Mouse (Mus musculus): ENCODE measurements around the gene E2f1.

E2f1 gene

DNA sequence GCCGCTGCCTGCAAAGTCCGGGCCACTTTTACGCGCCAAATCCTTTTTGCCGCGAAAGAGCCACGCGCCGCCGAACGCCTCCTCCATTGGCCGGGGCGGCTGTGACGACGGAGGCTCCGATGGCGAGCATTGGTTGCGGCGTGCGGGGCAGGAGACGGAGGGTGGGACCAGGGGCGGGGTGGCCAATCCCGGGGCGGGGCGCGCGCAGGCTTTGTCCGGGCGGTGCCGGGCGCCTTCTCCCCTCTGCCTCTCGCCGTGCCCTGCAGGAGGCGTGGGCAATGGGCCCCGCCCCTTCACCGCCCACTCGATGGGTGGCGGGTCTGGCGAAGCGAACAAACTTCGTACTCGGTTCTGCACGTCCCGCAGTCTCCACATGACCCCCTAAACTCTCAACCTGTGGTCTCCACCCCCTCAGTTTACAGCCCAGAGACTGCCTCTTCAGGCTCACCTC lies at the start of gene E2f1:
E2f1 (minus strand) TSS at position 57 of the 451 bp plus-strand sequence.
- DNase-seq: peak; percentile 93 to 96

DNA sequence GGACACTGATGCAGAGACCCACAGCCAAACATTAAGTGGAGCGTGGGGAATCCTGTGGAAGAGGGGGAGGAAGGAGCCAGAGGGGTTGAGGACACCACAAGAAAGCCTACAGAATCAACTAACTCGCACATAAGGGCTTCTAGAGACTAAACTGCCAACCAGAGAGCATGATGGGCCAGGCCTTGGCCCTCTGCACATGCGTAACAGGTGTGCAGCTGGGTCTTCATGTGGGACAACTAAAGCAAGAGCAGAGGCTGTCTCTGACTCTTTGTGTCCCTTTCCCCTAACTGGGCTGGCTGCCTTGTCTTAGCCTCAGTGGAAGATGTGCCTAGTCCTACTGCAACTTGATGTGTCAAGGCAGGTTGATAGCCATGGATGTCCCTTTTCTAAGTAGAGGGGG lies 47.4 kb upstream of the E2f1 start:
- DNase-seq: no peak

DNA sequence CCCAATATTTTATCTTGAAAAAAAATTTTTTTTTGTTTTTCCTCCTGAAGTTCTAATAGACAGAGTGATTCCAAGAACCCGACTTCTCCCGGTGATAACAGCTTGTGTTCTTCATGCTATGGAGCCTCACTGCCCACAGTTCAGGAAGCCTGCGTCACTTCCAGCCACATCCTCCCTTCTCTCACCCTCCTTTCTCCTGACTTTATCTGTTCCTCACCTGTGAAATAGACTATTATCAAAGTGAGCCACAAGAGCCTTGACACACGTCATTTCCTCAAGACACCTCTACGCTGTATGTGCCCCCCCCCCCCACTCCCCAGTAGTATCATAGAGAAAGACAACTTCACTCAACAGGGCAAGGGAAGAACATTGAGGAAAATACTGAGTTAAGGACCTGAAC lies 46.0 kb upstream of the E2f1 start:
- DNase-seq: no peak

DNA sequence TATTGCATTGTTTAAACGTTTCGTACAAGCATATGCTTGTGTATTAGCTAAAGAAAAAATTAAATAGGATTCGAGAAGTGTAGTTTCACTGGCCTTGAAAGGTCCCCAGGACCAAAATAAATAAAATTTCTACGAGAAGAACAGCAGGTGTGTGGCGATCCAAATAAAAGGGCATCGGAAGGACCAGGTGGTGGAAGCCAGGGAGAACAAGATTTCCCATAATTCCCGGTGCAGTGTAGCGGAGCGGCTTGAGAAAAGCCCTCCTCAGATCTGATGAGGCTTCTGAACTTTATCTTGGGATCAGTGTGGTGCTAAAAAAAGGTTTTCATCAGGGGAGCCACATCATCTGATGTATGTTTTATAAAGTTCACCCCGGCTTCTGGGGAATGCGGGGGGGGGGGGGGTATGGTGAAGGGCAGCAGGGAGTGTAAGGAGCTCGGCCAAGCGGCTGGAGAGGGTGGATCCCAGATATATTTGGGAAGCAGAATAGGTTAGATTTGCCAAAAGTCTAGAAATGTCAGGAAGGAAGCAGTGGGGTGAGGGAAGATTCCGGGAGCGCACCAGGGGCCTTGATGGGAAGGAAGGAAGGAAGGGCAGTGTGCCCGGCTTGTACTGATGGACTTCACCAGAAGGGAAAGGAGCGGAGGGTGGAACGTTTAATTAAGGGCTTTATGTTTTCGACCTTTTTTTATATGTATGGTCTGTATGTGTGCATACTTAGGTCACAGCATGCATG lies 45.3 kb upstream of the E2f1 start:
- DNase-seq: peak; percentile 62 to 66

DNA sequence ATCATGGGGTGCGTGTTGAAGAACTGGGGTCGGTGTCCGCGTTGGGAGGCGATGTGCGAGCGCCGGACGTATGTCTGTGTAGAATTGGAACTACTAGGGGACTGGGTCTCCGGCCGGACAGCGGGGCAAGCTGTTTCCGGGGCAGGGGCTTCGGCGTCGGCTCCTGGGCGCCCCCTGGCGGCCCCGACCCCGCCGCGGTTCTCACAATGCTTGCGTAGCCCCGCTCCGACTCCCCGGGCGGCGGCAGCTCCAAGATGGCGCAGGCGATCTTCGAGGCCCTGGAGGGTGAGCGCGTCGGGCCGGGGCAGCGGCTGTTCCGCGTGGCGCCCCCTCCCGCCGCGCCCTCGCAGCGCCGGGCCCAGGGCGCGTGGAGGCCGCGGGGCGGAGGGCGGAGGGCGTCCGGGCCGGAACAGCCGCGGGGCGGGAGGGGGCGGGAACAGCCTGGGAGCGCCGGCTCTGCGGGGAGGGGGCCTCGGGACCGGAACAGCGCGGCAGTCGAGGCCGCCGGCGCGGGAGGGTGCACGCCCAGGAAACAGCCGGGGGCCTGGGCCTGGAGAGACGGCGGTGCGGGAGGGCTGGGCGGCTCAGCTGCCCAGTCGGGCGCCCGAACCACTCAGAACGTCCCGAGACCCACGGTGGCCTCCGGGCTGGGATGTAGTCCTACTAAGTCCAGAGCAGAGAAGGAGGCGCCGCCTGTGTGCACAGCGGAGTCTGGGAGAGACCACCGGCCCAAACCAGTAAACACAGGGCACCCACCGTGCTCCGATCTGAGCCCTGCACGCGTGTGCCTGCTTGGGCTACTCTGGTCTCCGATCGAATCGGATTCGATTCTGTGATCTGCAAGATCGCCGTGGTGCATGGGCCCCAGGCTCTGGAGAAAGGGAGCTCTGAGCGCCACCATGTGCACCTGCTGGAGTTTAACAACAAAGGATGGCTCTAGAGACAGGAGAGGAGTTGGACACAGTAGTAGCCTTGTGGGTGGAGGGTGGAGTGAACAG lies 43.7 kb upstream of the E2f1 start, which contains the start of the genes Zfp341 and 4930519P11Rik:
Zfp341 (plus strand) TSS at position 180 of the 998 bp plus-strand sequence.
4930519P11Rik (minus strand) TSS at position 320 of the 998 bp plus-strand sequence.
- DNase-seq: peak; percentile 81 to 91

DNA sequence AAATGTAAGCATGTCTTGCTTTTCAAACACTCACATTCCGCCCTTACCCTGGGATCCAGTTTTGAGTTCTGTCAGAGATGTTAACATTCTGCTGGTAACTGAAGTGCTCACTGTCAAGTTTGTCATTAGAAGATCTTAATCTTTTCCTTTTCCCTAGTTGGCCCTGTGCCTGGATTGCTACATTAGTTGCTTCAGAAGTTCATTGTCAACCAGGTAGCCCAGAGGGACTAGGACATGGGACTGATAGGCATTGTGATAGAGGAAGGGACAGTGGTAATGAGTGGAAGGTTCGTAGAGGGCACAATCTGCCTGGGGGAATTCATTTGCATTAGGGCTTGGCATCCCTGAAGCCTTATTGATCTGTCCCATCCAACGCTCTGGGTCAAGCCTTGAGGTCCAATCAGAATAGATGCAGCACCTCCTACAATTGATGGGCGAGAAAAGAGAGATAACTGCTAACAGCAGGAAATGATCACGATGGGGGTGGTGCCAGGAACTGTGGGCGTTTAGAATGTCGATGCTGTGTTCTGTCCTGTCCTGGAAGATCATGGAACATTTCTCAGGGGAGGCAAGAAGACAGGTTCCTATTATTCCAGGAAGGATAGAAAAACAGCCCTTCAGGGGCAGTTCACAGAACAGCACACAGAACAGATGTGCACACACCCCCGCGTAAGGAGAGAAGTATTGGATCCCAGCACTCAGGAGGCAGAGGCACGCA lies 39.5 kb upstream of the E2f1 start:
- no peak for DNase-seq

DNA sequence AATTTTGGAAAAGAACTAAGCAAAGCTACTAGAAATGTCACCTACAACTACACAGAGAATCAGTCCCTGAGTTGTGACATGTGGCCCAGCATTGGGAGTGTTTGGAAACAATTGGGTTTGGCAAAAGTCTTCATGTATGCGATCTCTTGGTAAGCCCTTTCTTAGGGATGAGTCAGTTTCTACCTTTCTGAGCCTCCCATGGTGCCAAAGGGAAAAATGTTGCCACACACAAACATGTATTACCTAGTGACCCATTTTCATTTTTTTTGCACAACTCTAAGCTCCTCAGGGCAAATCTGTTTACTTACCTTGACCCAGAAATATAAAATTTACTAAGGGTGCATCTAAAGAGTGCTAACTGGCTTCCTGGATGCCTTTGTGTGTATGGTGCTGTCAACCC lies 37.3 kb upstream of the E2f1 start:
- DNase-seq: no peak

DNA sequence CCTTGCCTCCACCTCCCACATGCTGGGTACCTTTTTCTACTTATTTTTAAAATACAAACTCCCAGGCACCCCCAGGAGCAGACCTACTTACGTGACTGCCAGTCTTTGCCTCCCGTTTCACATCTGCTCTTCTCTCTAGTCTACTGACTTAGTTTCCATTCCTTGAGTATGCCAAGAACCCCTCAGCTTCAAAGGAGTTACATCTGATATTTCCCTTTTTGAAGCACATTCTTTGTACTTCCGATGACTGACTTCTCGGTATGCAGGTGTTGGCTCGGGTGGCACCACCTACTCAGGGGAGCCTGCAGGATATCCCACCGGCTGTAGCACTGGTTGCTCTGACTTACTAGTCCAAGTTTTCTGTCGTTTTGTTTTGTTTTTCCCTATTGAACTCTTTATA lies 34.5 kb upstream of the E2f1 start:
- DNase-seq: no peak

DNA sequence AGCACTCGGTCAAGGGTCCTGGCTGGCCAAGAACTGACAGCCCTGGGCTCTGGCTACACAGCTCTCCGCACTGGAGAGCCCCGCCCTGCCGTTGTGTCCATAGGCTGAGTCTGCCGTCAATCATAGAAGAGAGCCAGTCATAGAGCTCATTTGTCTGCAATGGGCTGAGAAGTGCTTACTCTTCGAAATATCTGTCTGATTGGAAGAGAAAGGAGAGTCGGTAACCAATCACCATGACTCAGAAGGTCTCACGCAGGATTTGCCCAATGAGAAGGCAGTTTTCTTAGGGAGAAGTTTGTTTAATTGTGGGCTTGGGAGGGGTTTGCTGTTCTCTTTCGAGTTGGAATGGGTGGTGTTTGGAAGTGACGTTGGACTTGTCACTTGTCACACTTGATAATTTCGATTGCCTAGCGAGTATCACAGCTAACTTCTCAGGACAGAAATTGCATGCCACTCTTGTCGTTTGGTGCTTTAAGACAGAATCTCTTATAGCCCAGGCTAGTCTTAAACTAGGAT lies 34.0 kb upstream of the E2f1 start, which contains the start of gene Pxmp4:
Pxmp4 (minus strand) TSS at position 71 of the 516 bp plus-strand sequence.
- DNase-seq: peak; percentile 99

DNA sequence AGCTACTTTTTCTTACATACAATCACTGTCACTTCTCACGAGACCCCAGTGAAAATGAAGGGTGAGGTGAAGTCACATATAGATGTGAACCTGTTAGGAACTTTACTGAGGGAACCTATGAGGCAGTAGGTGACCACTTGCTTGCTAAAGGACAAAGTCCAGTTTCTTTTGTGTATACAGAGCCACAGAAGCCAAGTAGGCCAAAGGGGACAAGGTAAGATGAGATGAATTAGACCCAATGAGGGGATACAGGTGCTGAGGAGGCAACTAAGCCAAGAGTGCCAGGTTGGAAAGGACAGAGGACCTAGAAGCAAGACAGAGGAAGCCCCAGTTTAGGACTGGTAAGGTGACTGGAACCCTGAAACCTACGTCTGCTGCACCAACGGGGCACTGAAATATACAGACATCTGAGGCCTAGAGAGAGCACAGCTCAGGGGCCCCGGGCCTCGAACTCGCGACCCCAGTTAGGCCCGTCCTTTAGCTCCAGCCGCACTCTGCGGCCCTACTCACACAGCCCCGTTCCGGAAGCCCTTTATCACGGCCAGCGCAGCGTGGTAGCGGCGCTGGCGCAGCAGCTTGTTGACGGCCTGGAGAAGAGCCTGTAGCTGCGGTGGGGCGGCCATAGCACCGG lies 33.4 kb upstream of the E2f1 start:
- no peak for DNase-seq

DNA sequence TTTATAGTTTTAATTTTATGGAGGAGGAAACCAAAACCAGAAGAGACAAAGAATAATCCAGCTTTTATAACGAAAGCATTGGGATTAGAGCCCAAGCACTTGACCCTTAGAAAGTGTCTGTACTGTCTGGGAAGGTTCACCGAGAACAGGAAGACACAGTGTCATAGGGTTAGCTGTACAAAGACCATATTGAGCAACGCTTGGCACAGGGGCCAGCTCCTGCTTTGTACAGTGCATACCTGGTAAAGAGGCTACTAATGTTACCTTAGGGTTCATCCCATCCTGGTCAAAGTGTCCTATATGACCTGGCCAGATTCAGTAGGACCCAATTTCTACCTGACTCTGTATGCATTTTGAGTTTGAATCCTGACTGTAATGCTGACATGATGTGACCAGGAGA lies 31.6 kb upstream of the E2f1 start:
- no peak for DNase-seq

DNA sequence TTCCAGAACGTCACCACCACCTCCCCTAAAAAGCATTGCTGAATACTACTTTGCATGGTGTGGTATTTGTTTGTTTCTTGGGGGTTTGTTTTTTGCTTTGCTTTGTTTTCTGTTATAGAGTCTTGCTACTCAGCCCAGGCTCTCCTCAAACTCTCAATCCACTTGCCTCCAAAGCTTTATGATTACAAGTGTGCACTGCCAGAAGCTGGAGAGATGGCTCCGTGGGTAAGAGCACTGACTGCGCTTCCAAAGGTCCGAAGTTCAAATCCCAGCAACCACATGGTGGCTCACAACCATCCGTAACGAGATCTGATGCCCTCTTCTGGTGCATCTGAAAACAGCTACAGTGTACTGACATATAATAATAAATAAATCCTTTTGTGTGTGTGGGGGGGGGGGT lies 30.9 kb upstream of the E2f1 start:
- no peak for DNase-seq

DNA sequence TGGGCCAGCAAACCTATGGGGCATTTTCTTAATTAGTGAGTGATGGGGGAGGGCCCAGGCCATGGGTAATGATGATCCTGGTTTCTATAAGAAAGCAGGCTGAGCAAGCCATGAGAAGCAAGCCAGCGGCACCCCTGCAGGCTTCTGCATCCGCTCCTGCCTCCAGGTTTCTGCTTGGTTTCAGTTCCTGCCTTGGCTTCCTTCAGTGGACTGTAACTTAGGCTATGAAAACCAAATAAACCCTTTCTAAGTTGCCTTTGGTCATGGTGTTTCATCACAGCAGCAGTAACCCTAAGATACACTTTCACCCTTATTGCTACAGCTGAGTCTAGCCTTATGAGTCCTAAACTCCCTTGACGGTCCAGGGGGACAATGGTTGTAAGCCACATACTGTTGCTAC lies 27.7 kb upstream of the E2f1 start:
- no peak for DNase-seq

DNA sequence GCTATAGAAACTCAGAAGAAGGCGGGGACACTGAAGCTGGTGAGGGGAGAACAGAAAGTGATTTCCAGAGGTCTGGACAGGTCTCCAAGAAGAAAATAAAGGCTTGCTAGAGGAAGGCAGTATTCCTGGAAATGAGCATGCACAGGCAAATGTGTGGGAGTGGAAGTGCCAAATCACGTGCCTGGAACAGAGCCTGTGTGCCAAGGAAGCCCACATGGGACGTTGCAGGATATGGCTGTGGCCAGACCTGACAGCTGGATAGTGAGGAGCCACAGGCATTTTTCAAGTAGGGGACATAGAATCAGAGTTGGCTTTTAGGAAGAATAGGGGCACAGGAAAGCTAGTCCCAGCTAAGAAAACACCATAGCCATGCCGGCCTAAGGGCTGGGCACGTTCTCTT lies 26.1 kb upstream of the E2f1 start:
- DNase-seq: no peak

DNA sequence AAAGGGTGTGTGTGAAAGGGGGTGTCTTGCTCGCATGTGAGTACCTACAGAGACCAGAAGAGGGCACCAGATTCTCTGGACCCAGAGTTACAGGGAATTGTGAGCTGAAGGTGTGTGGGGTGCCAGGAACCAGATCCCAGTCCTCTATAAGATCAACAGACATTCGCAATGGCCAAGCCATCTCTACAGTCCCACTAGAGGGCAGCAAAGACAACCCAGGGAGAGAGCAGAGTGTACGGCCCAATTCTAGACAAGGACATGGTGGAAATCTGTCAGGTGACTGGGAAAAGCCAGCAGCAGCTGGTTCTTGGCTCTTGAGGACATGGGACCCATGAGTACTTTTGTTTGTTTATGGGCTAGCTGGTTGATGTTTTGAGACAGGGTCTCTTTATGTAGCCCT lies 23.3 kb upstream of the E2f1 start:
- peak; percentile 31 to 42 for DNase-seq

DNA sequence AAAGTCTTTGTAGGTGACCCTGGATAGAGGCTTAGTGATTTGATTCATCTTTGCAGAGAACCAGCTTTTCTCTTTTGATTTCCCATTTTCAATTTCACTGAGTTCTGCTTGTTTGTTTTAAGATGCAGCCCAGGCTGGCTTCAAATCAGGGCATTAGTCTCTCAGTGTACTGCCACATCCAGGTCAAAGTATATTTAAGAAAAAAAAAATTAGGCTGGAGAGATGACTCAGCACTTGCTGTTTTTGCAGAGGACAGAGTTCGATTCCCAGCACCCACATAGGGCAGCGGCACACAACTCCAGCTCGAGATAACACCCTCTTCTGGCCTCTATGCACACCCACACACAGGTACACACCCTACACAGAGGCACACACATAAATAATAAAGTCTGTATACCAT lies 21.5 kb upstream of the E2f1 start:
- DNase-seq: no peak

DNA sequence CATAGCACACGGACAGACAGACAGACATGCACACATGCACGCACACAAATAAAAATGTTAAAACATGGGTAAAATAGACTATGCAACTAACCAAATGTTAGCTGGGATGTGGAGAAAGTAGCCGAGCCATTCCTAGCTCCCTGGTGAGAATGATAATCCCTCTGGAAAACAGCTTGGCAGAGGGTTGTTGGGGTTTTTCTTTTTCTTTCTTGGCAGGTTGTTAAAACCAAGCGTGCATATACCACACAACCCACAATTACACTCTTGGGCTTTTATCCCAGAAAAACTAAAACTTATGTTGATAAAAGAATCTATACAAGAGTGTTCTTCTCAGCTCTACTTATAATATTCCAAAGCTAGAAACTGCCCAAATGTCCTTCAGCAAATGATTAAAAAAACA lies 19.4 kb upstream of the E2f1 start:
- no peak for DNase-seq

DNA sequence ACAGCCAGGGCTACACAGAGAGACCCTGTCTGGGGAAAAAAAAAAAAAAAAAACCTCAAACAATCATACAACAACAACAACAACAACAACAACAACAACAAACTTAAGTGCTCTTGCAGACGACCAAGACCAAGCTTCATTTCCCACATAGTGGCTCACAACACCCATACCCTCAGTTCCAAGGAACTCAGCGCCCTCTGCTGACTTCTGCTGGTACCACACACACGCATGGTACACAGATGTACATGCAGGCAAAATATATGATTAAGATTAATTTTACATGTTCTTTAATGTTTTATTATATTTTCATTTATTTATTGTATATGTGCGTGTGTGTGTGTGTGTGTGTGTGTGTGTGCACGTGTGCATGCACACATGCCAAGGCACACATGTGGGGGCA lies 16.7 kb upstream of the E2f1 start:
- no peak for DNase-seq

DNA sequence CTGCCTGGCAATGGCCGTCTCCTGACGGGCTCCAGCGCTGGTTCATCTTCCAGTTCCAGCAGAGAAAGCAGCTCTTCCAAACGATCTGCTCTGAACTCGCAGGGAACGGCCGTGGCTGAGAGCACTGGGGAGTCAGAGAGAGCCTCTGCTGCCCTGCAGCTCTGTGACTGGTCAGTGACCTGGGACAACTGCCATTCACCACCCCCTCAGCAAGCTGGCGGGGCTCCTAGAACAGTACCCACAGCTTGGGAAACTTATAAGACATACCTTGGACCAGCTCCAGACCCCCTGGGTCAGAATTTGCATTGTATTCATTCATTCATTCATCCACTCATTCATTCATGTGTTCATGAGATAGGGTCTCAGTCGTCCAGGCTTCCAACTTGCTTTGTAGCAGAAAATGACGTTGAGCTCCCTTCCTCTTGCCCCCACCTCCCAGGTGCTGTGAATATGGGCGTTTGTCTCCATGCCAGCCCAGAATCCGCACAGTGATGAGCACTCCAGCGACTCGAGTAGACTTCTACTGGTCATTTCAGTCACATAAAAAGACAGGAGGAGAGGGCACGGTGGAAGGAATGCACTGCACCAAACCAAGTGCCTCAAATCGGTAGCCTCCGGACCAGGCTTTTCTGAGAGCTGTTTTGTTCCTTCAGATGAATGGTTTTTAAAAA lies 15.4 kb upstream of the E2f1 start:
- peak in 1 of 2 experiments; percentile 36 for DNase-seq

DNA sequence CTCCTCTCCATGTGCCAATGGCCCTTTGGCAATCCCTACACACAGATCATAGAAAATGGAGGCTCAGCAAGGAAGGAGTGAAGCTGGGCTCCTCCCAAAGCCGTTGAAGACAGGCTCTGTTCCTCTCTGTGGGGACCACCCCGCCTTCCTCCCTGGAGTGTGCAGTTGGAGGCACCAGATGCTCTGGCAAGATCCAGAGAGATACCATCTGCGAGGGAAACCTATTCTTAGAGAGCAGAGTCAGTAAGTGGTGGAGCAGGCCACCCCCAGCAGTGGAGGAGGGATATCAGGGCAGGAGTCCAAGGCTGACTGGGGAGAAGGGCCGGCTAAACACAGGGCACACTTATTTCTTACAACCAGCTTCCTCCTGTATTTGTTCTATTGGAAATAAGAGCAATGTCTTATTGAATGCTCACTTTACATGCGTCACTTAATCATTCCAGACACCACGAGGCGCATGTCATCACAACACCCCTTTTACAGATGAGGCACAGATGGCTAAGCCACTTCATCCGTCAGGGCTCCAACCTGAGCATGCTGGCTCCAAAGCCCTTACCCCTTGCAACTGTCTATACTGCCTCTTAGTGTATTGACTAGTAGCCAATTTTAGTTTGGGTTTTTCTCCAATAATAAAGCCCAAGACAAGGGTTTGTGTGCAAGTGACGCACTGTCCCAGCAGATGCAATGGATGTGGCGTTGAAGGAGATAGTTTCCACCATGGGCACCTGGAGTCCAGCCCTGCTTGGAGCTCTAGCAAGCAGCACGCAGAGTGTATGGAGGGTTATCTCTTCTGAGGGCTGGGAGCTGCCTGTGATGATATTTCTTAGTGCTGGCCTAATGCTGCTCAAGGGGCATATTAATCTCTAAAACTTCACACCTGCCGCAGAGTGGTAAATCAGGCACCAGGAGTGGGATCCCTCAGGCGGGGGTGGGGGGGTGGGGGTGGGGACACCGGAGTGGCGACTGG lies 14.5 kb upstream of the E2f1 start:
- DNase-seq: peak; percentile 79 to 81

Data from cerebellum, adult 18-20 months (tissue).